Mouse (Mus musculus): ENCODE measurements around the gene Tmem255b. TPM values are rescaled to one million over a fixed set of nuclear protein-coding genes. Genes with fewer than 3 reads are reported as not detected.

The Tmem255b gene
- polyA plus RNA-seq, 1 experiment, result 1.0 TPM

GRCm38 (mm10) chr8:13493011-13493410, 58.0 kb downstream of the Tmem255b start:
- no peak overlapping the region for H3K4me3 ChIP-seq (replicated peaks; ENCODE audit: insufficient read depth, low read depth, low read length)
- WGBS, result 59% methylated on average over 11 of the region's 11 CpGs
- H3K27ac ChIP-seq (ENCODE audit: insufficient read depth, low read length), result no peak overlapping the region
- no peaks in the 10 kb centered on the region for H3K27me3 ChIP-seq (ENCODE audit: control insufficient read depth, insufficient read depth, low read length)
- peaks cover 16% of the 10 kb centered on the region for H3K4me1 ChIP-seq (ENCODE audit: control insufficient read depth, insufficient read depth, low read length)
- no peak for TF ChIP-seq CTCF (IDR thresholded peaks at IDR 0.05; ENCODE audit: borderline replicate concordance, insufficient read depth, low read depth, low read length)
- TF ChIP-seq POLR2A (IDR thresholded peaks at IDR 0.05; ENCODE audit: borderline replicate concordance, insufficient read depth, low read length), result no peak
- DNase-seq, result peak in 1 of 2 experiments; percentile 34

- Histone ChIP-seq H3K4me1 (ENCODE audit: control insufficient read depth, insufficient read depth, low read length) (peaks cover 16% of the 10 kb centered on the region), H3K4me3 (replicated peaks; ENCODE audit: insufficient read depth, low read depth, low read length) (peak within 1 kb of the TSS; percentile 83), H3K27ac (ENCODE audit: insufficient read depth, low read length) (peak within 1 kb of the TSS; percentile 80), H3K27me3 (ENCODE audit: control insufficient read depth, insufficient read depth, low read length) (no peaks in the 10 kb centered on the region)
- TF ChIP-seq POLR2A (IDR thresholded peaks at IDR 0.05; ENCODE audit: borderline replicate concordance, insufficient read depth, low read length), result peak; percentile 75
- TF ChIP-seq CTCF (IDR thresholded peaks at IDR 0.05; ENCODE audit: borderline replicate concordance, insufficient read depth, low read depth, low read length), result no peak
- DNase-seq, result peak; percentile 80 to 81
- 1% methylated on average over 64 of the region's 64 CpGs for WGBS
Measured at GRCm38 (mm10) chr8:13493858-13494631, 59.1 kb downstream of the Tmem255b start, which contains the start of gene Gas6. Gas6 (minus strand) TSS chr8:13494490.

GRCm38 (mm10) chr8:13501221-13501620, 66.2 kb downstream of the Tmem255b start:
- WGBS, result 86% methylated on average over 3 of the region's 3 CpGs
- no peak overlapping the region for H3K27ac ChIP-seq (ENCODE audit: insufficient read depth, low read length)
- H3K4me1 ChIP-seq (ENCODE audit: control insufficient read depth, insufficient read depth, low read length), result no peaks in the 10 kb centered on the region
- no peaks in the 10 kb centered on the region for H3K27me3 ChIP-seq (ENCODE audit: control insufficient read depth, insufficient read depth, low read length)
- H3K4me3 ChIP-seq (replicated peaks; ENCODE audit: insufficient read depth, low read depth, low read length), result no peak overlapping the region
- DNase-seq, result no peak
- TF ChIP-seq CTCF (IDR thresholded peaks at IDR 0.05; ENCODE audit: borderline replicate concordance, insufficient read depth, low read depth, low read length) (no peak), POLR2A (IDR thresholded peaks at IDR 0.05; ENCODE audit: borderline replicate concordance, insufficient read depth, low read length) (no peak)

GRCm38 (mm10) chr8:13503936-13504606, 69.1 kb downstream of the Tmem255b start:
- no peak overlapping the region for H3K4me3 ChIP-seq (replicated peaks; ENCODE audit: insufficient read depth, low read depth, low read length)
- no peak for DNase-seq
- 80% methylated on average over 8 of the region's 8 CpGs for WGBS
- H3K4me1 ChIP-seq (ENCODE audit: control insufficient read depth, insufficient read depth, low read length), result peaks cover 8% of the 10 kb centered on the region
- TF ChIP-seq POLR2A (IDR thresholded peaks at IDR 0.05; ENCODE audit: borderline replicate concordance, insufficient read depth, low read length), result no peak
- no peak for TF ChIP-seq CTCF (IDR thresholded peaks at IDR 0.05; ENCODE audit: borderline replicate concordance, insufficient read depth, low read depth, low read length)
- H3K27me3 ChIP-seq (ENCODE audit: control insufficient read depth, insufficient read depth, low read length), result no peaks in the 10 kb centered on the region
- no peak overlapping the region for H3K27ac ChIP-seq (ENCODE audit: insufficient read depth, low read length)

- TF ChIP-seq CTCF (IDR thresholded peaks at IDR 0.05; ENCODE audit: borderline replicate concordance, insufficient read depth, low read depth, low read length) (no peak), POLR2A (IDR thresholded peaks at IDR 0.05; ENCODE audit: borderline replicate concordance, insufficient read depth, low read length) (no peak)
- no peak for DNase-seq
- H3K4me3 ChIP-seq (replicated peaks; ENCODE audit: insufficient read depth, low read depth, low read length), result no peak overlapping the region
- H3K27me3 ChIP-seq (ENCODE audit: control insufficient read depth, insufficient read depth, low read length), result no peaks in the 10 kb centered on the region
- H3K27ac ChIP-seq (ENCODE audit: insufficient read depth, low read length), result no peak overlapping the region
- H3K4me1 ChIP-seq (ENCODE audit: control insufficient read depth, insufficient read depth, low read length), result peaks cover 8% of the 10 kb centered on the region
Measured at GRCm38 (mm10) chr8:13504894-13505674, 70.1 kb downstream of the Tmem255b start.

GRCm38 (mm10) chr8:13506849-13507248, 71.9 kb downstream of the Tmem255b start:
- no peaks in the 10 kb centered on the region for H3K27me3 ChIP-seq (ENCODE audit: control insufficient read depth, insufficient read depth, low read length)
- peak; percentile 50 to 54 for DNase-seq
- 38% methylated on average over 4 of the region's 4 CpGs for WGBS
- no peak for TF ChIP-seq POLR2A (IDR thresholded peaks at IDR 0.05; ENCODE audit: borderline replicate concordance, insufficient read depth, low read length)
- no peak overlapping the region for H3K4me3 ChIP-seq (replicated peaks; ENCODE audit: insufficient read depth, low read depth, low read length)
- peaks cover 15% of the 10 kb centered on the region for H3K4me1 ChIP-seq (ENCODE audit: control insufficient read depth, insufficient read depth, low read length)
- H3K27ac ChIP-seq (ENCODE audit: insufficient read depth, low read length), result no peak overlapping the region

GRCm38 (mm10) chr8:13507284-13507937, 72.4 kb downstream of the Tmem255b start:
- Histone ChIP-seq H3K4me3 (replicated peaks; ENCODE audit: insufficient read depth, low read depth, low read length) (no peak overlapping the region), H3K27ac (ENCODE audit: insufficient read depth, low read length) (no peak overlapping the region), H3K27me3 (ENCODE audit: control insufficient read depth, insufficient read depth, low read length) (no peaks in the 10 kb centered on the region), H3K4me1 (ENCODE audit: control insufficient read depth, insufficient read depth, low read length) (peaks cover 20% of the 10 kb centered on the region)
- 86% methylated on average over 3 of the region's 3 CpGs for whole genome bisulfite sequencing
- no peak for DNase-seq
- TF ChIP-seq CTCF (IDR thresholded peaks at IDR 0.05; ENCODE audit: borderline replicate concordance, insufficient read depth, low read depth, low read length) (no peak), POLR2A (IDR thresholded peaks at IDR 0.05; ENCODE audit: borderline replicate concordance, insufficient read depth, low read length) (no peak)
